Mouse (Mus musculus) ES-E14 (cell line): ENCODE measurements around the gene Ergic3. TPM values are rescaled to one million over a fixed set of nuclear protein-coding genes. Genes with fewer than 3 reads are reported as not detected.

ENCODE experiments used
- DNase-seq: peaks from one replicate; pipeline ENCODE4 v3.0.0-alpha.2; 2013; ENCODE audit warnings: low read depth, low spot score
- H3K27ac ChIP-seq: 2 replicates; pipeline ENCODE4 v1.5.1; 2012; ENCODE audit warnings: low read depth, mild to moderate bottlenecking, low read length, moderate library complexity, mixed read lengths; ENCODE audit not compliant: poor library complexity, insufficient read depth, severe bottlenecking
- H3K36me3 ChIP-seq: 2 replicates; pipeline ENCODE4 v1.6.1; 2012; ENCODE audit warnings: mild to moderate bottlenecking, low read length, moderate library complexity, mixed read lengths; ENCODE audit not compliant: control insufficient read depth, poor library complexity, insufficient read depth, severe bottlenecking
- H3K4me1 ChIP-seq, 2 experiments: fragments of 150-350 bp in 1 of 2; sonication (generic) in 1 of 2; 2 replicates each; pipeline ENCODE4 v1.6.1; 2012; ENCODE audit warnings: low read length in 2 of 2, mild to moderate bottlenecking in 1 of 2, mixed read lengths in 1 of 2; ENCODE audit not compliant: control insufficient read depth in 2 of 2, insufficient read depth in 2 of 2, poor library complexity in 1 of 2
- H3K4me3 ChIP-seq, 2 experiments: fragments of 150-350 bp in 1 of 2; sonication (generic) in 1 of 2; 2 replicates each; pipeline ENCODE4 v1.5.1; 2012; ENCODE audit warnings: low read length in 2 of 2, low read depth in 1 of 2, mild to moderate bottlenecking in 1 of 2, mixed read lengths in 1 of 2; ENCODE audit not compliant: insufficient read depth in 1 of 2, poor library complexity in 1 of 2, severe bottlenecking in 1 of 2
- H3K9ac ChIP-seq: 2 replicates; pipeline ENCODE4 v1.6.1; 2012; ENCODE audit warnings: low read depth, mild to moderate bottlenecking, low read length, mixed read lengths; ENCODE audit not compliant: poor library complexity, insufficient read depth, severe bottlenecking
- H3K9me3 ChIP-seq: fragments of 150-350 bp; sonication (generic); 2 replicates; pipeline ENCODE4 v1.6.1; 2012; ENCODE audit warnings: low read depth, mild to moderate bottlenecking, low read length; ENCODE audit not compliant: control insufficient read depth, insufficient read depth
- CHD2 ChIP-seq: IDR thresholded peaks from 2 replicates; pipeline ENCODE4 v1.6.1; 2014; ENCODE audit warnings: mild to moderate bottlenecking, low read depth, low read length, inconsistent platforms
- HCFC1 ChIP-seq: IDR thresholded peaks from 2 replicates; pipeline ENCODE4 v1.6.1; 2012; ENCODE audit warnings: low read length, inconsistent platforms, borderline replicate concordance; ENCODE audit not compliant: insufficient read depth
- MAFK ChIP-seq: IDR thresholded peaks from 2 replicates; pipeline ENCODE4 v1.6.1; 2014; ENCODE audit warnings: mild to moderate bottlenecking, low read depth, low read length, inconsistent platforms; ENCODE audit not compliant: insufficient read depth
- ZC3H11A ChIP-seq: IDR thresholded peaks from 2 replicates; pipeline ENCODE4 v1.6.1; 2012; ENCODE audit warnings: low read depth, mild to moderate bottlenecking, inconsistent platforms, low read length, borderline replicate concordance
- ZNF384 ChIP-seq: IDR thresholded peaks from 2 replicates; pipeline ENCODE4 v1.6.1; 2012; ENCODE audit warnings: low read depth, low read length, inconsistent platforms
- in situ Hi-C, 2 experiments: fragments of 600-800 bp; cut with MboI; formaldehyde crosslinking; loops; one replicate each; pipeline ENCODE4 v1.15.1; 2025; ENCODE audit warnings: low sequenced_read_pairs in 2 of 2, inconsistent platforms in 1 of 2; ENCODE audit not compliant: unreplicated experiment in 2 of 2
- total RNA-seq: library from RNA; depleted of rRNA; stranded (reverse); fragments of 300-350 nt; gene quantifications from 2 replicates; pipeline ENCODE4 v1.2.3, GENCODE M21; 2012

Ergic3 gene
- total RNA-seq, 1 experiment: 134 TPM

GRCm38 (mm10) chr2:155989085-155989484 is 18.8 kb upstream of the Ergic3 start:
- Histone ChIP-seq H3K27ac (no peak overlapping the region), H3K36me3 (peaks cover 32% of the 10 kb centered on the region), H3K4me3 (no peak overlapping the region), H3K9me3 (no peaks in the 10 kb centered on the region), H3K9ac (no peak overlapping the region), H3K4me1 (no peaks in the 10 kb centered on the region)
- in situ Hi-C loops: no loop called here
- no peak for DNase-seq
- TF ChIP-seq ZNF384: no peak
- no peak for TF ChIP-seq CHD2
- no peak for TF ChIP-seq ZC3H11A
- TF ChIP-seq MAFK: no peak
- TF ChIP-seq HCFC1: no peak

- Histone ChIP-seq H3K27ac (no peak overlapping the region), H3K4me3 (no peak overlapping the region), H3K9ac (no peak overlapping the region), H3K36me3 (peaks cover 37% of the 10 kb centered on the region), H3K9me3 (no peaks in the 10 kb centered on the region), H3K4me1 (no peaks in the 10 kb centered on the region)
- in situ Hi-C loops: no loop called here
- no peak for DNase-seq
- no peak for TF ChIP-seq CHD2
Measured at GRCm38 (mm10) chr2:155991151-155991550, 16.7 kb upstream of the Ergic3 start.

- Histone ChIP-seq H3K9me3 (no peaks in the 10 kb centered on the region), H3K36me3 (peaks cover 41% of the 10 kb centered on the region), H3K4me1 (no peaks in the 10 kb centered on the region), H3K9ac (no peak overlapping the region), H3K27ac (no peak overlapping the region), H3K4me3 (no peak overlapping the region)
- DNase-seq: no peak
- no peak for TF ChIP-seq ZC3H11A
- TF ChIP-seq CHD2: no peak
- no peak for TF ChIP-seq ZNF384
- no peak for TF ChIP-seq HCFC1
- TF ChIP-seq MAFK: no peak
- in situ Hi-C loops: no loop called here
Measured at GRCm38 (mm10) chr2:155991863-155992321, 16.0 kb upstream of the Ergic3 start.

GRCm38 (mm10) chr2:156005393-156005792 is 2.5 kb upstream of the Ergic3 start:
- no peak overlapping the region for H3K9ac ChIP-seq
- TF ChIP-seq ZC3H11A (no peak), ZNF384 (no peak), MAFK (no peak), HCFC1 (no peak), CHD2 (no peak)

DNA sequence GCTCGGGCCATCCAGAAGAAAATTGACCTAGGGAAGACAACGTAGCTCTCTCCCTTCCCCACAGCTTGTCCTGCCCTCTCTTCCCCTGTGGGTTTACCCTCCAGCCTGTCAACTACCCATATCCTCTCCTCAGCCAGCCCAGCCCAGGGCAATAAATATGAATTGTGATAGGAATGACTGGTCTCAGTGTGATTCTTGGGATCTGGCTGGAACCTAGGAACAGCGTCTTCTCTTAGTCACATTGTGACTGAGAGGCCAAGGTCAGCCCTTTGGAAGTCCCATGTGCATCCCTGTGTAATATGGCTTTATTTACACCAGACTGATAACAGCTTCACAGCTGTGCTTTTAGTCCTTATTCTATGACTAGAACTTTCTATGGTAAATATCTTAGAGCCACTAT is 10.3 kb downstream of the Ergic3 start:
- Histone ChIP-seq H3K36me3 (peaks cover 42% of the 10 kb centered on the region), H3K4me3 (no peak overlapping the region), H3K9me3 (no peaks in the 10 kb centered on the region), H3K9ac (no peak overlapping the region), H3K27ac (no peak overlapping the region), H3K4me1 (no peaks in the 10 kb centered on the region)
- no peak for DNase-seq
- in situ Hi-C loops: no loop called here
- no peak for TF ChIP-seq ZNF384
- no peak for TF ChIP-seq ZC3H11A

More at GRCm38 (mm10) chr2:156005393-156005792, 2.5 kb upstream of the Ergic3 start:
- Histone ChIP-seq H3K9me3 (no peaks in the 10 kb centered on the region), H3K4me3 (no peak overlapping the region), H3K27ac (no peak overlapping the region), H3K36me3 (peaks cover 8% of the 10 kb centered on the region; the same call in 1 of the 2 replicates), H3K4me1 (peaks cover 0 to 5% of the 10 kb centered on the region in 2 experiments; a peak in 2 of 4 replicates)
- DNase-seq: peak; percentile 65
- in situ Hi-C loops: no loop called here
